Mouse (Mus musculus): ENCODE data around the gene Cars2.
A peak's percentile ranks its signal among the peaks of the same experiment; 100 is the strongest.
"Not testable (repeated sequence)": the region's sequence is repeated elsewhere in the genome, so short reads cannot be mapped to it uniquely, and the experiment has no call there.

Cars2 gene

GRCm38 (mm10) chr8:11550281-11550948 is at the start of gene Cars2:
Gene Cars2, minus strand, starts transcription at chr8:11550783.
- DNase-seq (ENCODE audit: low spot score), result peak; percentile 93

DNA sequence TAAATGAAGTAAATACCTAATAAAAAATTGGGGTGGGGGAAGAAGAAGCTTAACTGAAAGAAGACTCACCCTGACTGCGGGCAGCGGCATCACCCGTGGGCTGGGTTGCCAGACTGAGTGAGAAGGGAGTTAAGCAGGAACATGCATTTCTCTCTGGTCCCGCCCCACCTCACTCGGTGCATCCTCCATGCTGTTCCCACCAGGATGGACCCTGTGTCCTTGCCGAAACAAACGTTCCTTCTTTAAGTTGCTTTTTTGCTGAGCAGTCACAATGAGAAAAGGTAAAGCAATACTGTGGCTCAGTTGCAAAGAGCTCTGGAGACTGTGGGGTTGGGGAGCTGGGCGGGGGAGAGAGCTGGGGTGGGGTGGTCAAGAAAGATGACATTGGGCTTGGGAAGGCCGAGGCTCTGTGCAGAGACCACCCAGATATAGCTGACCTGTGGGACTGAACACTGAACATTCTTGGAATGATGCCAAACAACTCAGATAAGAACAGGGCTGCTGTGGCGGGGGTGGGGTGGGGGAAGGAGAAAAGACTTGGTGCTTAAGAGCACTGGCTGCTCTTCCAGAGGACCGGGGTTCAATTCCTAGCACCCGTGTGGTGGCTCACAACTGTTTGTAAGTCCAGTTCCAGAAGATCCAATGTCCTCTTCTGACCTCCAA is 42.8 kb upstream of the Cars2 start:
- no peak for DNase-seq (ENCODE audit: low spot score)

GRCm38 (mm10) chr8:11592296-11592695 is 41.7 kb upstream of the Cars2 start:
- DNase-seq (ENCODE audit: low spot score), result no peak

GRCm38 (mm10) chr8:11591837-11592236 is 41.3 kb upstream of the Cars2 start:
- DNase-seq (ENCODE audit: low spot score), result no peak

DNA sequence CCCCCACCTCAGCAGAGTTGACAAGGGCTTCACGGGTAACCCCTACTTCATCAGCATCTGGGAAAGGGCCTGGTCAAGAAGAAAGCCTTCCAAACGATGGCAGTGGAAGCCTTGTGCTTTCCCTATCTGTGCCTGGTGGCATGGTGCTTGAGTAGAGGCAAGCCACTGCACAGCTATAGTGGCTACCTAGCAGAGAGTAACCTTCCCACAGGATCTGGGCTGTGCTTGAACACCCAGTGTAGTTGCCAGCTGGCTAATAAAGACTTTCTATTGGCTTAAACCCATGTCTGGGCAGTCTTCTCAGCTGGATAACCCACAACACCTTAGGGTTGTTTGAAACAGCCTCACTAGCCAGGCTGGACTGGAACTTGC is 35.8 kb upstream of the Cars2 start:
- DNase-seq (ENCODE audit: low spot score), result no peak

- peak; percentile 57 for DNase-seq (ENCODE audit: low spot score)
Measured at GRCm38 (mm10) chr8:11585513-11586373, 35.2 kb upstream of the Cars2 start.

GRCm38 (mm10) chr8:11575604-11576384 is 25.2 kb upstream of the Cars2 start:
- no peak for DNase-seq (ENCODE audit: low spot score)

- no peak for DNase-seq (ENCODE audit: low spot score)
Measured at GRCm38 (mm10) chr8:11574911-11575603, 24.5 kb upstream of the Cars2 start.

GRCm38 (mm10) chr8:11572428-11572827 is 21.8 kb upstream of the Cars2 start:
- no peak for DNase-seq (ENCODE audit: low spot score)

DNA sequence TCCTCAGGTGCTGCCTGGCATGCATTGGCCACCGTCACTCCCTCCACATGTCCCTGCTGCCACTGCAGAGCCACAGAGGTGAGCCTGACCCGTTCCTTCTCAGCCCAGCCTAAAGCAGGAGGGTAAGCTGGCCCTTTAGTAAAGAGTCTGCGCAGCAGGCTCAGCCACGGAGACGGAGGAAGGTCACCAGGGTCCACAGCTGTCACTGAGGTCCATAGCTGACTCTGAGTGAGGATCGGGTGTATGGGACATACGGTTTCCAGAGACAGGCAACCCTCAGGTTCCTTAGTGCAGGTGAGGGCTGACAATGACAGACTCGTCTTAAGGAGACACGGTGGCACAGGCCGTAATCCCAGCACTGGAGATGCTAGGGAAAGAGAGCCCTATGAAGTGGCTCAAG is 21.4 kb upstream of the Cars2 start:
- no peak for DNase-seq (ENCODE audit: low spot score)

- no peak for DNase-seq (ENCODE audit: low spot score)
Measured at GRCm38 (mm10) chr8:11570742-11571141, 20.2 kb upstream of the Cars2 start.

GRCm38 (mm10) chr8:11569260-11570097 is 18.9 kb upstream of the Cars2 start:
- no peak for DNase-seq (ENCODE audit: low spot score)

GRCm38 (mm10) chr8:11568193-11568592 is 17.6 kb upstream of the Cars2 start:
- DNase-seq (ENCODE audit: low spot score), result not testable (repeated sequence)

DNA sequence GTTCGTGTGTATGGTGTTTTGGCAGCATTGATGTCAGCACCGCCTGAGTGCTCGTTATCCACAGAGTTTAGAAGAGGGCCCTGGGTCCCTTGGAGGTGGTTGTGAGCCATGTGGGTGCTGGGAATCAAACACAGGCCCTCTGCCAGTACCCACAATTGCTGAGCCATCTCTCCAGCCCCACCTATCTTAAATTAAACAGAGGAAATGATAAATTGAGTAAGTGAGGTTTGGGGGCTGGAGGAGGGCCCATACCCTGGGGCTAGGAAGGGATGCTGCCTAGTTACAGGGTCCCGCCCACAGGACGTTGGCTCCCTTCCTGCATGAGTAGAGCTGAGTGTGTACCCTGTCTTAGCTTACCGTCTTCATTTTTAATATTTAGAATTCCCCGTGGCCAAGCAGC is 14.1 kb upstream of the Cars2 start:
- no peak for DNase-seq (ENCODE audit: low spot score)

GRCm38 (mm10) chr8:11564236-11564635 is 13.7 kb upstream of the Cars2 start:
- no peak for DNase-seq (ENCODE audit: low spot score)

- no peak for DNase-seq (ENCODE audit: low spot score)
Measured at GRCm38 (mm10) chr8:11560220-11560619, 9.6 kb upstream of the Cars2 start.

DNA sequence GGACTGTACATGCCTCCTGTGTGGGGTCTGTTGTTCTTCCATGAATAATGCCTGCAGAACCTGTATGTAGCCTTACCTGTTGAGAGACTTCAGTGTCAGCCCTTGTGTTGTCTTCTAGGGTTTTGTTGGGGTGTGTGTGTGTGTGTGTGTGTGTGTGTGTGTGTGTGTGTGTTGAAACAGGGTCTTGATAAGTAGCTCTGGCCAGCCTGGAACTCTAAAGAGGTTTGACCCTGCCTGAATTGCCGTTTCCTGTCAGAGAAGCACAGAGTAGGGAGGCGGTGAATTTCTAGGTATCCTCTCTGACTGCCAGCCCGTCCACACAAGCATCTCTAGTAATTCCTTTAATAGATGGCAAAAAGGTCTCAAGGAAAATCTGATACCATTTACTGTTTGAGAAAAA is 8.9 kb upstream of the Cars2 start:
- DNase-seq (ENCODE audit: low spot score), result no peak

DNA sequence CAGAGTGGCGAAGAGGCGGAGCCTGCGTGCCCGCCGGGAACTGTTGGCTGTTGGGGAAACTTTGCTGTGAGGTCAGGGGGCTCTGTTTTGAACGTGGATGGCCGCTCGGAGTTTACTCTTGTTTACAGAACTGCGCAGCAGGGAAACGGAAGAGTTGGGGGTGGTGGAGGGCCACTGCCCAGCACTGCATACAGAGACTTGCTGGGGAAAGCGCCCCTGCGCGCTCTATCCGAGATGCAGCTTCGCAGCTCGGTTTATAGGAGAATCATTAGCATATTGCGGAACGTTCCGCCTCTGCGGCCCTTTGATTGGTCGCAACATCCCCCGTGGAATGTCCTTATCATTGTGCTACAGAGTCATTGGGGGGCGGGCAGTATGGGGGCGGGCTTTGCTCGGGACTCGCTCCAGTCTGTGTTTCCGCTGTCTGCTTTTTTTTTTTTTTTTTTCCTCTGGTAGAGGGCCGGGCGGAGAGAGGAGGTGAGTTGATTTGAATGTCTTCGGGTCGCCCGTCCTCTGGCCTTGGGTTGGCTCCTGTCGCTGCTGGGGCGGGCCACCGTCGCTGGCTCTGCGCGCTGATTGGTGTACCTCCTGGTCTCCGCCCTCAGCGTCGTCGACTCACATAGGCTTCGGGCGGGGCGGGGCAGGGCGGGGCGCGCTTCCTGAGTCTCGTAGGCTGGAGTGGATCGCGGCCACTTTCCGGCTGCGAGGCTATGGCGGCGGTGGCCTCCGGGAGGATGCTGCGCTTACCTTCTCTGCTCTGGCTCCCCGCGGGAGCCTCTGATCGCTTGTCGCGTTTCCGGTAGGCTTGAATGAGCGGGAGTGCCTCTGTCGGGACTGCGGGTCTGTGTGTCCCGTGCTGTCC is 7.4 kb upstream of the Cars2 start:
- peak; percentile 98 for DNase-seq (ENCODE audit: low spot score)

DNA sequence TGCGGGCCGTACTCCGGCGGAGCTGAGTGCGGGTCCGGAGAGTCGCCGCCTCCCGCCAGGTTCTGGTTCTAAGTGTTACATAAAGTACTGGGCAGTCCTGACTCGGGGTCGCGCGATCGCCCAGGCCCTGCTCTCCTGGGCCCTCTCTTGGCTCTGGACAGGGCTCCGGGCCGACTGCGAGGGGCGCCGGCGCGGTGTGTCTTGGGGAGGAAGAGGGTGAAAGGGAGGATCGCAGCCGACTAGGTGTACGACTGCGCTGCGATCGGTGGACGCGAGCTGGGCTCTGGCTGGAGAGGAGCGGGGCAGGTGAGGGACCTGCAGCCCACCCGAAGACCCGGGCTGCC is 6.8 kb upstream of the Cars2 start:
- peak; percentile 37 for DNase-seq (ENCODE audit: low spot score)
